Mouse (Mus musculus) stomach, postnatal 0 days (tissue): ENCODE results near the gene Crybb3.

Source experiments
- CTCF ChIP-seq: IDR thresholded peaks from 2 replicates; pipeline ENCODE4 v1.5.1; 2016; ENCODE audit warnings: antibody characterized with exemption, low read depth, mild to moderate bottlenecking, moderate library complexity
- EP300 ChIP-seq: optimal IDR thresholded peaks from 2 replicates; pipeline ENCODE3; 2016; ENCODE audit warnings: antibody characterized with exemption

DNA sequence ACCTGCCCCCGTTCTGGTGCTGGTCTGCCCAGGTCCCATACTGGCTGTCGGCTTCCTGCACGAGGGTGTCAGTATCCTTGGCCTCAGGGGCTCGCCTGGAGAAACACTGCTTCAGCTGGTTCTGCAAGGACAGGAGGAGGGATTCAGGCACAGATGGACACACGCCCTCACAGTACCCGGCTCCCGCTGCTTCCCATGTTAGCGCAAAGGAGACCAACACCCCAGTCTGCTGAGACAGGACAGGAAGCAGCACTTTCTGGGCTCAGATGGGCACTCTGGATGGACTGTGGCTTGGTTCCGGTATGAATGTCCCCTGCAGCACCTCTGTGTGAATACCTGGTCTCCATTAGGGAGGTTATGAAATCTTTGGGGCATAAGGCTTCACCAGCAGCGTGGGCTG, 20.1 kb upstream of the Crybb3 start:
- TF ChIP-seq CTCF (no peak), EP300 (no peak)
